Mouse (Mus musculus) ES-E14 (cell line): ENCODE results near the gene Prdm8.

Experiments used
- CHD2 ChIP-seq: IDR thresholded peaks from 2 replicates; pipeline ENCODE4 v1.6.1; 2014; ENCODE audit warnings: mild to moderate bottlenecking, low read depth, low read length, inconsistent platforms
- HCFC1 ChIP-seq: IDR thresholded peaks from 2 replicates; pipeline ENCODE4 v1.6.1; 2012; ENCODE audit warnings: low read length, inconsistent platforms, borderline replicate concordance; ENCODE audit not compliant: insufficient read depth
- MAFK ChIP-seq: IDR thresholded peaks from 2 replicates; pipeline ENCODE4 v1.6.1; 2014; ENCODE audit warnings: mild to moderate bottlenecking, low read depth, low read length, inconsistent platforms; ENCODE audit not compliant: insufficient read depth
- ZC3H11A ChIP-seq: IDR thresholded peaks from 2 replicates; pipeline ENCODE4 v1.6.1; 2012; ENCODE audit warnings: low read depth, mild to moderate bottlenecking, inconsistent platforms, low read length, borderline replicate concordance
- ZNF384 ChIP-seq: IDR thresholded peaks from 2 replicates; pipeline ENCODE4 v1.6.1; 2012; ENCODE audit warnings: low read depth, low read length, inconsistent platforms

DNA sequence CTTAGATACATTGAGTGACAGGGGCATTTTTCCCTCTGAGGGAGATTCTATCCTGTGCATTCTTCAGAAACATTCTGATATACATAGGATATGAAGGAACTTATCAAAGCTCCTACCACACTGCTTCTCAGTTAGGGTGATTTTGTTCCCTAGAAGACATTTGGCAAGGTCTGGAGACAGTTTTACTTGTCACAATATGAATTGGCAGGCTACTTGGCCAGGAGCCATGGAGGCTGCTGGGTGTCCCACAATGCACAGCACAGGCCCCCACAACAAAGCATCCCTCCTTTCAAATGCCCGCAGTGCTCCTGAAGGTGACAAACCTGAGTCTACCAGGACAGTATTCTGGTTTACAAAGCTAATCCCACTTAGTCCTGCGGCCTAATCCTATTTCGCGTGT, 55.0 kb downstream of the Prdm8 start:
- TF ChIP-seq HCFC1, result no peak
- TF ChIP-seq ZNF384, result no peak
- TF ChIP-seq ZC3H11A, result no peak
- no peak for TF ChIP-seq CHD2
- no peak for TF ChIP-seq MAFK
